Mouse (Mus musculus) naive thymus-derived CD4-positive, alpha-beta T cell, adult 2 months (primary cell): ENCODE results near the gene Olfr368.

Experiments used
- DNase-seq: peaks from one replicate; pipeline ENCODE4 v3.0.0-alpha.2; 2011; ENCODE audit warnings: low read depth

The Olfr368 gene

GRCm38 (mm10) chr2:37326215-37326614 is at the start of gene Olfr368:
TSS of gene Olfr368 (plus strand) at chr2:37326515.
- DNase-seq, result no peak

- no peak for DNase-seq
Measured at GRCm38 (mm10) chr2:37333321-37333720, 7.0 kb downstream of the Olfr368 start.

GRCm38 (mm10) chr2:37338497-37339187 is 12.3 kb downstream of the Olfr368 start:
- DNase-seq, result peak; percentile 13

GRCm38 (mm10) chr2:37351671-37352070 is 25.4 kb downstream of the Olfr368 start:
- no peak for DNase-seq

GRCm38 (mm10) chr2:37355571-37355970 is 29.3 kb downstream of the Olfr368 start:
- DNase-seq, result no peak

GRCm38 (mm10) chr2:37358633-37359540 is 32.6 kb downstream of the Olfr368 start, which contains the start of gene Pdcl:
TSS of gene Pdcl (minus strand) at chr2:37359332.
- DNase-seq, result peak; percentile 97

- DNase-seq, result no peak
Measured at GRCm38 (mm10) chr2:37359908-37360307, 33.6 kb downstream of the Olfr368 start.

GRCm38 (mm10) chr2:37370651-37371050 is 44.3 kb downstream of the Olfr368 start:
- no peak for DNase-seq

GRCm38 (mm10) chr2:37376018-37376417 is 49.7 kb downstream of the Olfr368 start:
- no peak for DNase-seq

- DNase-seq, result peak; percentile 78
Measured at GRCm38 (mm10) chr2:37380189-37380588, 53.9 kb downstream of the Olfr368 start.
